ENCODE assay signal across 8 mouse cellular contexts in genomic region chr11:69123693-69124497, GRCm38 (mm10). TPM values are rescaled to one million over a fixed set of nuclear protein-coding genes. Genes with fewer than 3 reads are reported as not detected.
DNase-seq lines count a peak whose midpoint lies in the region; ATAC-seq and TF ChIP-seq lines count a peak whose summit lies in the region.

No protein-coding gene starts in this region.

- peak overlapping the region; percentile 96 for H3K4me2 ChIP-seq in forebrain, postnatal 0 days (ENCODE audit: low read depth)
- peak overlapping the region; percentile 97 for H3K4me2 ChIP-seq in neural tube, embryonic 15.5 days

- no peaks in the 10 kb centered on the region for H3K36me3 ChIP-seq in G1E (replicated peaks)
- H3K36me3 ChIP-seq in forebrain, postnatal 0 days (ENCODE audit: insufficient read depth), result no peaks in the 10 kb centered on the region
- no peaks in the 10 kb centered on the region for H3K36me3 ChIP-seq in neural tube, embryonic 15.5 days

- peaks cover 17% of the 10 kb centered on the region for H3K27me3 ChIP-seq in G1E (ENCODE audit: insufficient read depth, low read length)
- no peaks in the 10 kb centered on the region for H3K27me3 ChIP-seq in cerebellum, adult 2 months (ENCODE audit: control insufficient read depth, insufficient read depth, low read length)
- no peaks in the 10 kb centered on the region for H3K27me3 ChIP-seq in forebrain, postnatal 0 days (ENCODE audit: insufficient read depth, low read length)
- H3K27me3 ChIP-seq in neural tube, embryonic 15.5 days (replicated peaks), result peaks cover 14% of the 10 kb centered on the region; the same call in 1 of the 2 replicates

- ATAC-seq in G1E (ENCODE audit: extremely low read depth, insufficient number of reproducible peaks, low FRiP score, poor library complexity, severe bottlenecking), result peak; percentile 17; the same call in 1 of the 2 replicates
- peak; percentile 64 for ATAC-seq in forebrain, postnatal 0 days
- peak; percentile 74 for ATAC-seq in neural tube, embryonic 15.5 days (ENCODE audit: low FRiP score)

- peak overlapping the region; percentile 63 for H3K9ac ChIP-seq in forebrain, postnatal 0 days
- H3K9ac ChIP-seq in neural tube, embryonic 15.5 days (replicated peaks), result peak overlapping the region; percentile 62

- no peaks in the 10 kb centered on the region for H3K9me3 ChIP-seq in G1E (replicated peaks)
- no peaks in the 10 kb centered on the region for H3K9me3 ChIP-seq in forebrain, postnatal 0 days (ENCODE audit: low read length)
- H3K9me3 ChIP-seq in neural tube, embryonic 15.5 days (replicated peaks), result no peaks in the 10 kb centered on the region

- no peak for TF ChIP-seq CTCF in G1E (IDR thresholded peaks at IDR 0.05; ENCODE audit: low read depth, low read length)
- no peak for TF ChIP-seq CTCF in cerebellum, adult 2 months (IDR thresholded peaks at IDR 0.05; ENCODE audit: borderline replicate concordance, insufficient read depth, low read depth, low read length)
- TF ChIP-seq CTCF in forebrain, postnatal 0 days (IDR thresholded peaks at IDR 0.05; ENCODE audit: low read depth), result no peak
- TF ChIP-seq CTCF in layer of hippocampus, adult 2 months (conservative IDR thresholded peaks at IDR 0.05), result no peak
- TF ChIP-seq CTCF in lung, adult 2 months (IDR thresholded peaks at IDR 0.05; ENCODE audit: insufficient read depth, low read length), result no peak

- no peak for TF ChIP-seq POLR2A in cerebellum, adult 2 months (IDR thresholded peaks at IDR 0.05; ENCODE audit: borderline replicate concordance, insufficient read depth, low read length)
- no peak for TF ChIP-seq POLR2A in lung, adult 2 months (IDR thresholded peaks at IDR 0.05; ENCODE audit: borderline replicate concordance, extremely low read depth, low read depth, low read length)

- peaks cover 62% of the 10 kb centered on the region for H3K4me1 ChIP-seq in G1E (ENCODE audit: insufficient read depth, low read depth, low read length)
- no peaks in the 10 kb centered on the region for H3K4me1 ChIP-seq in cerebellum, adult 2 months (ENCODE audit: control insufficient read depth, insufficient read depth, low read length)
- peaks cover 17% of the 10 kb centered on the region for H3K4me1 ChIP-seq in forebrain, postnatal 0 days (ENCODE audit: insufficient read depth)
- peaks cover 9% of the 10 kb centered on the region; the same call in 1 of the 2 replicates for H3K4me1 ChIP-seq in lung, adult 2 months (ENCODE audit: control insufficient read depth, insufficient read depth, low read length)
- peaks cover 51% of the 10 kb centered on the region for H3K4me1 ChIP-seq in neural tube, embryonic 15.5 days

- under 1% methylated on average over 31 of the region's 31 CpGs for WGBS in cerebellum, adult 2 months
- WGBS in forebrain, postnatal 0 days, result under 1% methylated on average over 31 of the region's 31 CpGs
- WGBS in lung, adult 2 months, result under 1% methylated on average over 31 of the region's 31 CpGs
- under 1% methylated on average over 31 of the region's 31 CpGs for WGBS in neural tube, embryonic 15.5 days

- H3K27ac ChIP-seq in cerebellum, adult 2 months (ENCODE audit: insufficient read depth, low read length), result peak overlapping the region; percentile 75
- peak overlapping the region; percentile 88 for H3K27ac ChIP-seq in forebrain, postnatal 0 days (ENCODE audit: low read depth, low read length)
- H3K27ac ChIP-seq in layer of hippocampus, adult 2 months, result peak overlapping the region; percentile 95
- H3K27ac ChIP-seq in neural tube, embryonic 15.5 days (replicated peaks), result peak overlapping the region; percentile 88

- no peak for DNase-seq in G1E (ENCODE audit: low spot score)
- peak; percentile 86 to 93 for DNase-seq in cerebellum, adult 2 months
- DNase-seq in forebrain, postnatal 0 days, result peak; percentile 97
- DNase-seq in heart, postnatal 4 days, result peak; percentile 93
- peak; percentile 92 to 93 for DNase-seq in layer of hippocampus, adult 2 months (ENCODE audit: low spot score in 2 of 2)
- DNase-seq in lung, adult 2 months, result peak; percentile 89
- DNase-seq in testis, postnatal 10 days (ENCODE audit: low spot score), result peak; percentile 90

- H3K4me3 ChIP-seq in G1E (ENCODE audit: low read depth, low read length), result peak overlapping the region; percentile 79
- peak overlapping the region; percentile 84 for H3K4me3 ChIP-seq in cerebellum, adult 2 months (replicated peaks; ENCODE audit: insufficient read depth, low read depth, low read length)
- H3K4me3 ChIP-seq in forebrain, postnatal 0 days (ENCODE audit: low read depth, low read length), result peak overlapping the region; percentile 85
- peak overlapping the region; percentile 72 for H3K4me3 ChIP-seq in layer of hippocampus, adult 2 months
- H3K4me3 ChIP-seq in lung, adult 2 months (replicated peaks; ENCODE audit: extremely low read depth, low read depth, low read length), result peak overlapping the region; percentile 97
- peak overlapping the region; percentile 85 for H3K4me3 ChIP-seq in neural tube, embryonic 15.5 days (replicated peaks)

RNA-seq across cellular contexts. Expression of gene 9130213A22Rik, which starts 1.5 kb away (rescaled TPM):
- 1.4 TPM in 2 replicates for total RNA-seq in G1E (2014; fragmentation: Nextera tagmentation)
- 0.17 and 0.82 TPM in 2 replicates for total RNA-seq in G1E (2017)
- polyA plus RNA-seq in G1E (2012), result 0.10 and 0.25 TPM in 2 replicates
- 1.3 and 1.4 TPM in 2 replicates for polyA plus RNA-seq in cerebellum, adult 2 months (2012; rRNA removed)
- total RNA-seq in forebrain, postnatal 0 days (2014; rRNA removed), result 0.23 and 0.62 TPM in 2 replicates
- polyA plus RNA-seq in forebrain, postnatal 0 days (2015; fragmentation: Nextera tagmentation; extraction: Ambion mirVana), result 0.58 and 0.69 TPM in 2 replicates
- under 1 TPM; 0.29 to 0.65 TPM for total RNA-seq in heart, postnatal 4 days (2021)
- total RNA-seq in layer of hippocampus, adult 2 months (2021), result 1 to 10 TPM; 1.4 to 1.5 TPM
- polyA plus RNA-seq in lung, adult 2 months (2012; rRNA removed), result 1.1 and 1.2 TPM in 2 replicates
- polyA plus RNA-seq in neural tube, embryonic 15.5 days (2015; fragmentation: Nextera tagmentation; extraction: Ambion mirVana), result 0.63 TPM in 2 replicates

RNA-seq across cellular contexts. Expression of gene Aloxe3, which starts 1.8 kb away (rescaled TPM):
- 1.3 TPM in 1 of 2 replicates, not detected in the other for total RNA-seq in G1E (2014; fragmentation: Nextera tagmentation)
- total RNA-seq in G1E (2017), result 0.16 TPM in 1 of 2 replicates, not detected in the other
- 0.01 TPM in 1 of 2 replicates, not detected in the other for polyA plus RNA-seq in G1E (2012)
- 10.8 and 16.0 TPM in 2 replicates for polyA plus RNA-seq in cerebellum, adult 2 months (2012; rRNA removed)
- total RNA-seq in forebrain, postnatal 0 days (2014; rRNA removed), result 10.0 and 11.6 TPM in 2 replicates
- polyA plus RNA-seq in forebrain, postnatal 0 days (2015; fragmentation: Nextera tagmentation; extraction: Ambion mirVana), result 8.5 and 14.9 TPM in 2 replicates
- under 1 TPM in 1 of 2 experiments, not detected in 1; 0.45 TPM for total RNA-seq in heart, postnatal 4 days (2021)
- 10 to 100 TPM in 1 of 2 experiments, 1 to 10 TPM in 1; 7.8 to 11.1 TPM for total RNA-seq in layer of hippocampus, adult 2 months (2021)
- polyA plus RNA-seq in lung, adult 2 months (2012; rRNA removed), result 2.6 and 23.9 TPM in 2 replicates
- 4.3 and 6.1 TPM in 2 replicates for polyA plus RNA-seq in neural tube, embryonic 15.5 days (2015; fragmentation: Nextera tagmentation; extraction: Ambion mirVana)

RNA-seq across cellular contexts. Expression of gene Hes7, which starts 3.7 kb away (rescaled TPM):
- 0.53 TPM in 1 of 2 replicates, not detected in the other for total RNA-seq in G1E (2014; fragmentation: Nextera tagmentation)
- total RNA-seq in G1E (2017), result 0.22 TPM in 1 of 2 replicates, not detected in the other
- polyA plus RNA-seq in G1E (2012), result 1.2 and 2.0 TPM in 2 replicates
- polyA plus RNA-seq in cerebellum, adult 2 months (2012; rRNA removed), result 0.44 and 0.59 TPM in 2 replicates
- total RNA-seq in forebrain, postnatal 0 days (2014; rRNA removed), result 1.2 and 1.6 TPM in 2 replicates
- polyA plus RNA-seq in forebrain, postnatal 0 days (2015; fragmentation: Nextera tagmentation; extraction: Ambion mirVana), result 1.1 and 1.3 TPM in 2 replicates
- total RNA-seq in heart, postnatal 4 days (2021), result under 1 TPM; 0.23 to 0.29 TPM
- 1 to 10 TPM in 1 of 2 experiments, under 1 TPM in 1; 0.79 to 1.0 TPM for total RNA-seq in layer of hippocampus, adult 2 months (2021)
- polyA plus RNA-seq in lung, adult 2 months (2012; rRNA removed), result 0.25 and 0.95 TPM in 2 replicates
- 0.68 and 1.0 TPM in 2 replicates for polyA plus RNA-seq in neural tube, embryonic 15.5 days (2015; fragmentation: Nextera tagmentation; extraction: Ambion mirVana)

RNA-seq across cellular contexts. Expression of gene Per1, which starts 28.9 kb away (rescaled TPM):
- total RNA-seq in G1E (2014; fragmentation: Nextera tagmentation), result 55.2 and 55.5 TPM in 2 replicates
- 8.9 TPM in 2 replicates for total RNA-seq in G1E (2017)
- polyA plus RNA-seq in G1E (2012), result 40.6 TPM in 2 replicates
- polyA plus RNA-seq in cerebellum, adult 2 months (2012; rRNA removed), result 34.4 and 37.2 TPM in 2 replicates
- total RNA-seq in forebrain, postnatal 0 days (2014; rRNA removed), result 16.5 and 38.3 TPM in 2 replicates
- polyA plus RNA-seq in forebrain, postnatal 0 days (2015; fragmentation: Nextera tagmentation; extraction: Ambion mirVana), result 15.2 and 16.7 TPM in 2 replicates
- 10 to 100 TPM; 42.6 to 55.6 TPM for total RNA-seq in heart, postnatal 4 days (2021)
- 10 to 100 TPM; 83.4 to 95.2 TPM for total RNA-seq in layer of hippocampus, adult 2 months (2021)
- 36.8 and 78.5 TPM in 2 replicates for polyA plus RNA-seq in lung, adult 2 months (2012; rRNA removed)
- polyA plus RNA-seq in neural tube, embryonic 15.5 days (2015; fragmentation: Nextera tagmentation; extraction: Ambion mirVana), result 10.0 and 11.9 TPM in 2 replicates

RNA-seq across cellular contexts. Expression of gene Alox12b, which starts 32.9 kb away (rescaled TPM):
- total RNA-seq in G1E (2014; fragmentation: Nextera tagmentation), result not detected in 2 replicates
- total RNA-seq in G1E (2017), result not detected in 2 replicates
- not detected in 2 replicates for polyA plus RNA-seq in G1E (2012)
- 0.59 and 0.60 TPM in 2 replicates for polyA plus RNA-seq in cerebellum, adult 2 months (2012; rRNA removed)
- 0.19 and 0.38 TPM in 2 replicates for total RNA-seq in forebrain, postnatal 0 days (2014; rRNA removed)
- 0.15 and 0.46 TPM in 2 replicates for polyA plus RNA-seq in forebrain, postnatal 0 days (2015; fragmentation: Nextera tagmentation; extraction: Ambion mirVana)
- total RNA-seq in heart, postnatal 4 days (2021), result not detected
- 10 to 100 TPM in 1 of 2 experiments, 1 to 10 TPM in 1; 8.7 to 12.2 TPM for total RNA-seq in layer of hippocampus, adult 2 months (2021)
- 43.9 TPM in 1 of 2 replicates, not detected in the other for polyA plus RNA-seq in lung, adult 2 months (2012; rRNA removed)
- polyA plus RNA-seq in neural tube, embryonic 15.5 days (2015; fragmentation: Nextera tagmentation; extraction: Ambion mirVana), result 0.95 and 1.0 TPM in 2 replicates

Comparison
In these comparisons a context has a peak if more than half of its experiments do, and no peak if none do; other contexts are left out.
1. ATAC-seq: peak in every context shown above with its lines; median percentile 74 in neural tube, embryonic 15.5 days; 64 in forebrain, postnatal 0 days; 17 in G1E.